Mouse (Mus musculus) embryonic facial prominence, embryonic 12.5 days (tissue): ENCODE results near the gene Pex13. TPM values are rescaled to one million over a fixed set of nuclear protein-coding genes. Genes with fewer than 3 reads are reported as not detected.
"Not testable (repeated sequence)": the region's sequence is repeated elsewhere in the genome, so short reads cannot be mapped to it uniquely, and the experiment has no call there.

Experiments
- ATAC-seq: fragments of 200-750 bp; cut with Nextera tagmentation; 2 replicates; pipeline ENCODE4 v1.8.0; 2017; ENCODE audit not compliant: insufficient number of reproducible peaks, insufficient read depth, low FRiP score, low TSS enrichment
- H3K27ac ChIP-seq: fragments of 300-500 bp; sonication (generic); 2 replicates; pipeline ENCODE4 v1.5.1; 2016; ENCODE audit warnings: mild to moderate bottlenecking
- H3K27me3 ChIP-seq: fragments of 300-500 bp; sonication (generic); 2 replicates; pipeline ENCODE4 v1.6.1; 2016; ENCODE audit warnings: mild to moderate bottlenecking, moderate library complexity
- H3K36me3 ChIP-seq: fragments of 300-500 bp; sonication (generic); 2 replicates; pipeline ENCODE4 v1.6.1; 2016; ENCODE audit warnings: mild to moderate bottlenecking
- H3K4me1 ChIP-seq: fragments of 300-500 bp; sonication (generic); 2 replicates; pipeline ENCODE4 v1.6.1; 2016
- H3K4me2 ChIP-seq: fragments of 300-500 bp; sonication (generic); replicated peaks from 2 replicates; pipeline ENCODE4 v1.6.1; 2016; ENCODE audit warnings: mild to moderate bottlenecking, moderate library complexity
- H3K4me3 ChIP-seq: fragments of 300-500 bp; sonication (generic); 2 replicates; pipeline ENCODE4 v1.5.1; 2016; ENCODE audit warnings: mild to moderate bottlenecking
- H3K9ac ChIP-seq: fragments of 300-500 bp; sonication (generic); 2 replicates; pipeline ENCODE4 v1.6.1; 2016; ENCODE audit warnings: mild to moderate bottlenecking, moderate library complexity
- H3K9me3 ChIP-seq: fragments of 300-500 bp; sonication (generic); 2 replicates; pipeline ENCODE4 v1.6.1; 2016; ENCODE audit warnings: mild to moderate bottlenecking, moderate library complexity
- WGBS: fragments of 180-500 bp; shearing (Covaris S2); methylation state at CpG from one replicate; pipeline ENCODE4 v1.1.7; 2016; 5-methylcytosine and 5-hydroxymethylcytosine counted together
- polyA plus RNA-seq: library from polyadenylated mRNA; unstranded; fragments of >200 nt; fragmentation: Nextera tagmentation; extraction: Ambion mirVana; gene quantifications from 2 replicates; pipeline ENCODE4 v1.2.1, GENCODE M21; 2016

The Pex13 gene
- polyA plus RNA-seq, 1 experiment from 2014 or later = 38.4 TPM

- H3K9me3 ChIP-seq = no peaks in the 10 kb centered on the region
- H3K4me3 ChIP-seq = no peak overlapping the region
- H3K9ac ChIP-seq = no peak overlapping the region
- peaks cover 5% of the 10 kb centered on the region; the same call in 1 of the 2 replicates for H3K36me3 ChIP-seq
- 0 out of 2 replicates have a peak, but pooled peaks cover 3% of the 10 kb centered on the region for H3K4me1 ChIP-seq
- no peak for ATAC-seq
- H3K4me2 ChIP-seq = no peak overlapping the region
- H3K27ac ChIP-seq = no peak overlapping the region
- no peaks in the 10 kb centered on the region for H3K27me3 ChIP-seq
- 74% methylated on average over 8 of the region's 8 CpGs for WGBS
Observed at GRCm38 (mm10) chr11:23634573-23634972, 31.2 kb downstream of the Pex13 start.

DNA sequence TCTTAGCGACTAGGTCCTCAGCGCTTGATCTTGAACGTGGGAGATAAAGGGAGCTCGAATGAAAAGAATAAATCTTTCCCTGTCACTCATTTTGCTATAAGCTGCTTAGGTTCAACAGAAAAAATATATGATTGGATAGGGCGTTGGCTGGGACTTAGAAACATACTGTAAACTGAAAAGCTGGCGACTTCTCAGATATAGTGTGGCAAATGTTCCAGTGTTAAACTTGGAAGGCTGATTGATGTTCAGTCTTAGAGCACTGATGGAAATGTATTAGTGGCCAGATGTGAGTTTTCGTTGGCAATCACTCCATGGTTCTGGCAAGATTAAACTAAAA lies 31.9 kb downstream of the Pex13 start:
- Histone ChIP-seq H3K4me3 (peak overlapping the region; percentile 74), H3K36me3 (0 out of 2 replicates have a peak, but pooled peaks cover 5% of the 10 kb centered on the region), H3K27me3 (no peaks in the 10 kb centered on the region), H3K4me2 (peak overlapping the region; percentile 64), H3K4me1 (0 out of 2 replicates have a peak, but pooled peaks cover 3% of the 10 kb centered on the region), H3K27ac (no peak overlapping the region), H3K9ac (peak overlapping the region; percentile 3; the same call in 1 of the 2 replicates), H3K9me3 (no peaks in the 10 kb centered on the region)
- ATAC-seq = no peak; the same call in 1 of the 2 replicates
- 14% methylated on average over 7 of the region's 7 CpGs for WGBS

DNA sequence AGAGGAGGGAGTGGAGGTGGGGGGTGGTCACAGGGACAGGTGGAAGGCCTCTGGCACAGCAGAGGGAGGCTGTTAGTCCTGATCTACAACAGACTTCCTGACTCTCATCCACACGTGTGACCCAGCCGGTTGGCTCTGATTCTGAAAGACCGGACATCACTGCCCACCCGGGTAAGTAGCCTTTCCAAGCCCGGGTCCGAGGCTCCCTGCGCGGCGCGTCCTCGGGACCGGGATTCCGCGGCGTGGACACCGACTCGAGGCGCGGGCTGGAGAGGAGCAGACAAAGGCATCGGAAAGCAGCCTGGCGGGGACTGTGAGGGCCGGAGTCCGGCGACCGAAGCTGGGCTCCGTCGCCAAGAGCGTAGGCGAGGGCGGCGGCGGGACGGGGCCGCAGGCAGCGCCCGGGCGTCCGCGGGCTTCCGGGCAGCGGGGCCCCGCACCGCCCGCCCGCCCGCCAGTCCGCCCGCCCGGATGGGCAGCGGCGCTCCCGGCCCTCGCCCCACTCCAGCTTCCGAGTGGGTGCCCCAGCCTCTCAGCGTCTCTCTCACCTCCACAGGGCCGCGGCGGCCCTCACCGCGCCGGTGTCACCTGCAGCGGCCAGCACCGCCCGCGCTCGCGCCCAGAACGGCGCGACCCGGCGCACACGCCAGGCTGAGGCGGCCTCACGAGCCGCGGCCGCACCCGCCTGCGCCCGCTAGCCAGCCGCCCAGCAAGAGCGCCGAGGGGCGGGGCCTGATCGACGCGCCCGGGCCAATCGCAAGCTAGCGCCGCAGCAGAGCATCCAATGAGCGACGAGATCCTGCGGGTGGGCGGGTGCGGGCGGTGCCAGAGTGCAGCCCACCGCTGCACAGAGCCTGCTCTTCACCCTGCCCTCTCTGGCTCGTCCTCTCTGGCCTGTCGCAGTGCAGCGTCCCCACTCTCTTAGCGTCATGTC lies 32.5 kb downstream of the Pex13 start, which contains the start of gene 0610010F05Rik:
0610010F05Rik (minus strand) TSS at position 695 of the 934 bp plus-strand sequence.
- Histone ChIP-seq H3K9me3 (no peaks in the 10 kb centered on the region), H3K9ac (peak within 1 kb of the TSS; percentile 90), H3K27me3 (no peaks in the 10 kb centered on the region), H3K4me1 (0 out of 2 replicates have a peak, but pooled peaks cover 3% of the 10 kb centered on the region), H3K4me3 (peak within 1 kb of the TSS; percentile 74), H3K4me2 (peak within 1 kb of the TSS; percentile 64), H3K36me3 (0 out of 2 replicates have a peak, but pooled peaks cover 5% of the 10 kb centered on the region), H3K27ac (peak within 1 kb of the TSS; percentile 81)
- ATAC-seq = peak; percentile 100
- under 1% methylated on average over 73 of the region's 103 CpGs for WGBS

GRCm38 (mm10) chr11:23630664-23631063 lies 35.1 kb downstream of the Pex13 start:
- Histone ChIP-seq H3K4me1 (0 out of 2 replicates have a peak, but pooled peaks cover 3% of the 10 kb centered on the region), H3K36me3 (no peaks in the 10 kb centered on the region), H3K9ac (no peak overlapping the region), H3K27me3 (no peaks in the 10 kb centered on the region), H3K4me3 (no peak overlapping the region), H3K9me3 (no peaks in the 10 kb centered on the region), H3K27ac (no peak overlapping the region), H3K4me2 (no peak overlapping the region)
- ATAC-seq = no peak

DNA sequence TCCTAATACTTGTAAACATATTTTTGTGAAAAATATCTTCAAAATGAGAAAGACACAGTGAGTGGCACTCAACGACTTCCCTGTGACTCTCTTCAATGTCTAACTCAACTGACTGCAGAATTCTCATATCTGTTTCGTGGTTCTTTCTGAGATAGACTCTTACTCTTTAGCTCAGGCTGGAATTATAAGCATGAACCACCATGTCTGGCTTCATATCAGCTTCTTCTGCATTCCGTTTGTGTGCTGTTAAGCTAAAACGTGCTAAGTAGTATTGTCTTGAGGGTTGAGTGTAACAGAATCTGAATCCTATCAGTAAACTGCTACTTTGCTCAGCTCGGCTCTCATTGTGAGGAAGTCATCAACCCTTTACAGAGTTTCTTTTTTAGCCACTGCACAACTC lies 46.8 kb downstream of the Pex13 start:
- Histone ChIP-seq H3K4me1 (no peaks in the 10 kb centered on the region), H3K27me3 (no peaks in the 10 kb centered on the region), H3K27ac (no peak overlapping the region), H3K4me2 (no peak overlapping the region), H3K4me3 (no peak overlapping the region), H3K9ac (no peak overlapping the region), H3K36me3 (peaks cover 13% of the 10 kb centered on the region; the same call in 1 of the 2 replicates), H3K9me3 (no peaks in the 10 kb centered on the region)
- no peak for ATAC-seq
- WGBS = 87% methylated on average over 5 of the region's 5 CpGs

GRCm38 (mm10) chr11:23614546-23614945 lies 51.2 kb downstream of the Pex13 start:
- WGBS = 84% methylated on average over 5 of the region's 5 CpGs
- Histone ChIP-seq H3K9ac (no peak overlapping the region), H3K27me3 (no peaks in the 10 kb centered on the region), H3K9me3 (no peaks in the 10 kb centered on the region), H3K27ac (no peak overlapping the region), H3K4me3 (no peak overlapping the region), H3K4me2 (no peak overlapping the region), H3K36me3 (no peaks in the 10 kb centered on the region), H3K4me1 (no peaks in the 10 kb centered on the region)
- ATAC-seq = no peak

DNA sequence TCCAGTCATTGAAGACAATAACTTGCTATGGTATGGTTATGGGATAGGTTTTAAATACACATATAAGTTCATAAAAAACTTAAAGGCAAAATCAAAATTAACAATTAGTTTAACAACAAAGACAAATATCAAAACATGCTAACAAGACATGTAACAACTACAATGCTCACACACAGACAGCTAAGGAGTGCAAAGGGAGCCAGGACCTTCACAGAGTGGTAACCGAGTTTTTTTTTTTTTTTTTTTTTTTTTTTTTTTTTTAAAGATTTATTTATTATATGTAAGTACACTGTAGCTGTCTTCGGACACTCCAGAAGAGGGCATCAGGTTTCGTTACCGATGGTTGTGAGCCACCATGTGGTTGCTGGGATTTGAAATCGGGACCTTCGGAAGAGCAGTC lies 58.5 kb downstream of the Pex13 start:
- H3K27ac ChIP-seq, H3K4me1 ChIP-seq, H3K9ac ChIP-seq, H3K4me3 ChIP-seq, ATAC-seq, H3K27me3 ChIP-seq, H3K9me3 ChIP-seq, H3K4me2 ChIP-seq: not testable (repeated sequence)
- H3K36me3 ChIP-seq = peaks cover 23% of the 10 kb centered on the region
- WGBS = 88% methylated on average over 6 of the region's 6 CpGs

Other genes starting within 250 kb of the Pex13 start
- 122 and 132 TPM in 2 replicates for gene Ahsa2, start 167.9 kb downstream of the Pex13 start, polyA plus RNA-seq
- gene 1700093K21Rik, start 144.8 kb downstream of the Pex13 start, polyA plus RNA-seq = 0.19 TPM in 1 of 2 replicates, not detected in the other
- gene 0610010F05Rik, start 32.3 kb downstream of the Pex13 start, polyA plus RNA-seq = 33.4 and 37.1 TPM in 2 replicates
- gene Pus10, start 285 bp downstream of the Pex13 start, polyA plus RNA-seq = 28.6 and 30.4 TPM in 2 replicates
- 0.93 and 0.97 TPM in 2 replicates for gene Rel, start 105.0 kb upstream of the Pex13 start, polyA plus RNA-seq
- gene Papolg, start 229.3 kb upstream of the Pex13 start, polyA plus RNA-seq = 21.3 and 22.8 TPM in 2 replicates